Mouse (Mus musculus): ENCODE results near the gene Sv2b.

GRCm38 (mm10) chr7:75325273-75325672, 16.2 kb upstream of the Sv2b start:
- TF ChIP-seq CTCF (IDR thresholded peaks at IDR 0.05) (no peak), EP300 (IDR thresholded peaks at IDR 0.05) (no peak)
